Mouse (Mus musculus) brain, embryonic 14.5 days (tissue): ENCODE data around the gene Gm11077. TPM values are rescaled to one million over a fixed set of nuclear protein-coding genes. Genes with fewer than 3 reads are reported as not detected.

Experiments
- DNase-seq: peaks from one replicate; pipeline ENCODE4 v3.0.0-alpha.2; 2011; ENCODE audit warnings: low read depth
- CTCF ChIP-seq: fragments of 200-500 bp; IDR thresholded peaks from 2 replicates; pipeline ENCODE4 v1.5.1; 2012; ENCODE audit warnings: inconsistent platforms, mild to moderate bottlenecking, moderate library complexity, borderline replicate concordance; ENCODE audit not compliant: insufficient read depth, insufficient read length; ENCODE audit errors: extremely low read depth
- POLR2A ChIP-seq: fragments of 200-500 bp; IDR thresholded peaks from 2 replicates; pipeline ENCODE4 v1.6.1; 2012; ENCODE audit warnings: mild to moderate bottlenecking, inconsistent platforms, borderline replicate concordance; ENCODE audit not compliant: poor library complexity, insufficient read depth, insufficient read length, severe bottlenecking; ENCODE audit errors: extremely low read depth
- polyA plus RNA-seq: library from polyadenylated mRNA; depleted of rRNA; stranded (reverse); fragments of >200 nt; gene quantifications from 2 replicates; pipeline ENCODE4 v1.2.3, GENCODE M21; 2012; rRNA removed

Gm11077 gene
- polyA plus RNA-seq, 1 experiment: not detected

GRCm38 (mm10) chr6:140799435-140800040 is 70.5 kb downstream of the Gm11077 start:
- no peak for DNase-seq
- TF ChIP-seq CTCF (no peak), POLR2A (no peak)

GRCm38 (mm10) chr6:140800587-140800986 is 71.5 kb downstream of the Gm11077 start:
- TF ChIP-seq CTCF (no peak), POLR2A (no peak)
- DNase-seq: no peak

Other genes starting within 250 kb of the Gm11077 start
- 30.0 and 36.8 TPM in 2 replicates for gene Aebp2, start 106.6 kb upstream of the Gm11077 start, polyA plus RNA-seq